Mouse (Mus musculus) lung, postnatal 0 days (tissue): Measurements from ENCODE around the gene Sertad3. TPM values are rescaled to one million over a fixed set of nuclear protein-coding genes. Genes with fewer than 3 reads are reported as not detected.

Experiments used
- ATAC-seq: fragments of 200-750 bp; cut with Nextera tagmentation; 2 replicates; pipeline ENCODE4 v1.8.0; 2017; ENCODE audit warnings: moderate library complexity
- DNase-seq: peaks from one replicate; pipeline ENCODE4 v3.0.0-alpha.2; 2016; ENCODE audit warnings: low spot score
- H3K27ac ChIP-seq: fragments of 300-500 bp; sonication (generic); 2 replicates; pipeline ENCODE4 v1.5.1; 2014; ENCODE audit warnings: antibody characterized with exemption, mild to moderate bottlenecking, low read length, mixed read lengths
- H3K27me3 ChIP-seq: fragments of 300-500 bp; sonication (generic); replicated peaks from 2 replicates; pipeline ENCODE4 v1.6.1; 2014; ENCODE audit warnings: low read length, mixed read lengths; ENCODE audit not compliant: insufficient read depth
- H3K36me3 ChIP-seq: fragments of 300-500 bp; sonication (generic); 2 replicates; pipeline ENCODE4 v1.6.1; 2014; ENCODE audit warnings: low read length, mixed read lengths; ENCODE audit not compliant: insufficient read depth
- H3K4me1 ChIP-seq: fragments of 300-500 bp; sonication (generic); 2 replicates; pipeline ENCODE4 v1.6.1; 2014; ENCODE audit warnings: antibody characterized with exemption, low read depth, low read length, mixed read lengths; ENCODE audit not compliant: insufficient read depth
- H3K4me2 ChIP-seq: fragments of 300-500 bp; sonication (generic); replicated peaks from 2 replicates; pipeline ENCODE4 v1.6.1; 2014; ENCODE audit warnings: low read depth, mild to moderate bottlenecking, low read length, moderate library complexity, mixed read lengths
- H3K4me3 ChIP-seq: fragments of 300-500 bp; sonication (generic); 2 replicates; pipeline ENCODE4 v1.5.1; 2014; ENCODE audit warnings: low read depth, low read length
- H3K9ac ChIP-seq: fragments of 300-500 bp; sonication (generic); replicated peaks from 2 replicates; pipeline ENCODE4 v1.6.1; 2014; ENCODE audit warnings: low read depth, mild to moderate bottlenecking
- H3K9me3 ChIP-seq: fragments of 300-500 bp; sonication (generic); 2 replicates; pipeline ENCODE4 v1.6.1; 2016; ENCODE audit warnings: low read length, mixed read lengths
- CTCF ChIP-seq: IDR thresholded peaks from 2 replicates; pipeline ENCODE4 v1.5.1; 2016; ENCODE audit warnings: antibody characterized with exemption, mild to moderate bottlenecking
- EP300 ChIP-seq: IDR thresholded peaks from 2 replicates; pipeline ENCODE4 v1.6.1; 2016; ENCODE audit warnings: antibody characterized with exemption, mild to moderate bottlenecking, control low read depth
- WGBS: fragments of 180-500 bp; shearing (Covaris S2); extraction: QIAGEN DNeasy Blood & Tissue Kit; methylation state at CpG from one replicate; pipeline ENCODE4 v1.1.7; 2014; 5-methylcytosine and 5-hydroxymethylcytosine counted together
- polyA plus RNA-seq: library from polyadenylated mRNA; unstranded; fragments of >200 nt; fragmentation: Nextera tagmentation; extraction: Ambion mirVana; gene quantifications from 2 replicates; pipeline ENCODE4 v1.2.1, GENCODE M21; 2015

The Sertad3 gene
- polyA plus RNA-seq, 1 experiment from 2014 or later = 33.0 TPM

DNA sequence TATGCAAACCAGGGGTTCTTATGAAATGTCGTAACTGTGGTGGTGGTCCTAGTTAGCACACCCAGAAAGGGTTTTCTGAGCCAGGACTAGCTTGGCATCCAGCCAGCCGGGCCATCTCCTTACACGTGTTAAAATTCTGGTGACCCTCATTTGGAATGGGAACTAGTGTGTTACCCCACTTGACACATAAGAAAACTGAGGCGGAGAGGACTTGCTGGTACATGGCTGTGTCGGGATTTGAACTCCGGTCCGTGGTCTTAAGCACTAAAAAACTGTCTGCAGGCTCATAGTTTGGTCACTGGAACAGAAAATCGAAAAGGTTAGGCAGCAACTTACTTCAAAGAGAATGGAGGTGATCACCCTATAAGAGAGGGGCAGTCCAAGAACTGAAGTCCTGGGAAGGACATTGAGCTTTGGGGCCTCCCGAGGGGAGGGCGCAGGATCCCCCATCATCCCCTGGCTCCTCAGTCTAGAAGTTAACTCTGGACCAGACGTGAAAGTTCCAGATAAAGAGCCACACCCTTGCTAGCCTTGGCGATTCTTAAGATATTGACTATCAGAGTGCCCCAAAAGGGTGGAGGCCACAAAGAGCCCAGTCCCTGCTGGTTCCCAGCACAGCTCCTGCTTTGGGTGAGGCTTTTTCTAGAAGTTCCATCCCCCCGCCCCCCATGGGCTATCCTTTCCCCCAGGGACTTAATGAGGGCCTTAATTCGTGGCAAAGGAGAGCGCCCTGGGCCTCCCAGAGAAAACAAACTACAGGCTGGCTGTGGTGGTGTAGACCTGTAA, 25.0 kb upstream of the Sertad3 start:
- no peaks in the 10 kb centered on the region for H3K9me3 ChIP-seq
- no peak for TF ChIP-seq EP300
- no peak for TF ChIP-seq CTCF
- 0 out of 2 replicates have a peak, but pooled peaks cover 7% of the 10 kb centered on the region for H3K27me3 ChIP-seq
- whole genome bisulfite sequencing = 56% methylated on average over 15 of the region's 15 CpGs
- H3K4me2 ChIP-seq = peak overlapping the region; percentile 95
- peaks cover 2% of the 10 kb centered on the region; the same call in 1 of the 2 replicates for H3K4me1 ChIP-seq
- H3K36me3 ChIP-seq = no peaks in the 10 kb centered on the region
- ATAC-seq = no peak
- peak overlapping the region; percentile 34; the same call in 1 of the 2 replicates for H3K27ac ChIP-seq
- peak overlapping the region; percentile 60 for H3K4me3 ChIP-seq
- DNase-seq = peak; percentile 11
- peak overlapping the region; percentile 54 for H3K9ac ChIP-seq

- Histone ChIP-seq H3K4me3 (no peak overlapping the region), H3K27me3 (0 out of 2 replicates have a peak, but pooled peaks cover 7% of the 10 kb centered on the region), H3K4me1 (peaks cover 2% of the 10 kb centered on the region; the same call in 1 of the 2 replicates), H3K27ac (no peak overlapping the region), H3K4me2 (peak overlapping the region; percentile 95; the same call in 1 of the 2 replicates), H3K36me3 (no peaks in the 10 kb centered on the region), H3K9ac (no peak overlapping the region), H3K9me3 (no peaks in the 10 kb centered on the region)
- 64% methylated on average over 10 of the region's 10 CpGs for whole genome bisulfite sequencing
- ATAC-seq (no peak), DNase-seq (peak; percentile 68)
- TF ChIP-seq CTCF (peak; percentile 77), EP300 (no peak)
These were observed 24.2 kb upstream of the Sertad3 start for GRCm38 (mm10) chr7:27449256-27449862.

- DNase-seq = peak; percentile 25
- Histone ChIP-seq H3K9me3 (no peaks in the 10 kb centered on the region), H3K4me3 (no peak overlapping the region), H3K27me3 (0 out of 2 replicates have a peak, but pooled peaks cover 2% of the 10 kb centered on the region), H3K4me1 (peaks cover 1% of the 10 kb centered on the region; the same call in 1 of the 2 replicates), H3K36me3 (no peaks in the 10 kb centered on the region), H3K27ac (no peak overlapping the region), H3K4me2 (no peak overlapping the region), H3K9ac (no peak overlapping the region)
- TF ChIP-seq CTCF (no peak), EP300 (no peak)
- no peak for ATAC-seq
- WGBS = 88% methylated on average over 2 of the region's 2 CpGs
These were observed 22.2 kb upstream of the Sertad3 start for GRCm38 (mm10) chr7:27451359-27451758.

- H3K4me1 ChIP-seq = no peaks in the 10 kb centered on the region
- no peaks in the 10 kb centered on the region for H3K9me3 ChIP-seq
- no peak overlapping the region for H3K27ac ChIP-seq
- H3K36me3 ChIP-seq = no peaks in the 10 kb centered on the region
- no peak for ATAC-seq
- H3K4me3 ChIP-seq = no peak overlapping the region
- H3K27me3 ChIP-seq = no peaks in the 10 kb centered on the region
- H3K4me2 ChIP-seq = no peak overlapping the region
- WGBS = 47% methylated on average over 13 of the region's 13 CpGs
- TF ChIP-seq CTCF = no peak
- TF ChIP-seq EP300 = no peak
- DNase-seq = no peak
- no peak overlapping the region for H3K9ac ChIP-seq
These were observed 21.3 kb upstream of the Sertad3 start for GRCm38 (mm10) chr7:27452206-27452770.

GRCm38 (mm10) chr7:27454461-27455121, 19.0 kb upstream of the Sertad3 start:
- no peak for TF ChIP-seq EP300
- no peak for TF ChIP-seq CTCF
- Histone ChIP-seq H3K9me3 (no peaks in the 10 kb centered on the region), H3K36me3 (no peaks in the 10 kb centered on the region), H3K9ac (no peak overlapping the region), H3K4me2 (no peak overlapping the region), H3K27ac (no peak overlapping the region), H3K4me3 (no peak overlapping the region), H3K27me3 (no peaks in the 10 kb centered on the region), H3K4me1 (no peaks in the 10 kb centered on the region)
- WGBS = 58% methylated on average over 10 of the region's 10 CpGs
- ATAC-seq (no peak), DNase-seq (no peak)

DNA sequence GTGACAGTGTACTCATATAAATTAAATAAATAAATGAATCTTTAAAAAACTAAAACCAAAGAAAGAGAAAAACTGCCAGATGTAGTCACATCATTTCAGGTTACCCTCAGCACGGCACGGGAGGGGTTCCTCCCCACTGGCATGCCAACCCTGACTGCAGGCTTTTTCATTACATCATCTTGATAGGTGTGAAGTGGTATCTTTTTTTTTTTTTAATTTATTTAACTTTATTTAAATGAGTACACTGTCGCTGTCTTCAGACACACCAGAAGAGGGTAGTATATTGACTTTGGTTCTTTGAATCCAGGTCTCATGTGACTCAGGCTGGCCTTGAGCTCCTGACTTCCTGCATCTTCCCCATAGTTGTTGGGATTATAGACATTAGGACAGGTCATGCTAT, 18.3 kb upstream of the Sertad3 start:
- TF ChIP-seq CTCF = no peak
- TF ChIP-seq EP300 = no peak
- Histone ChIP-seq H3K27ac (no peak overlapping the region), H3K4me2 (no peak overlapping the region), H3K36me3 (no peaks in the 10 kb centered on the region), H3K4me1 (no peaks in the 10 kb centered on the region), H3K9ac (no peak overlapping the region), H3K9me3 (no peaks in the 10 kb centered on the region), H3K4me3 (no peak overlapping the region), H3K27me3 (no peaks in the 10 kb centered on the region)
- 88% methylated on average over 3 of the region's 3 CpGs for WGBS
- ATAC-seq (no peak), DNase-seq (no peak)
